ENCODE assay signal across 8 mouse cellular contexts in genomic region chr19:10059911-10060567, GRCm38 (mm10). TPM values are rescaled to one million over a fixed set of nuclear protein-coding genes. Genes with fewer than 3 reads are reported as not detected.
DNase-seq lines count a peak whose midpoint lies in the region; ATAC-seq lines count a peak whose summit lies in the region.

No protein-coding gene starts in this region.

- peaks cover 3% of the 10 kb centered on the region for H3K36me3 ChIP-seq in liver, embryonic 16.5 days (ENCODE audit: control insufficient read depth, insufficient read depth)
- peaks cover 20% of the 10 kb centered on the region for H3K36me3 ChIP-seq in neural tube, embryonic 11.5 days (ENCODE audit: control insufficient read depth, insufficient read depth, low read length)

- H3K9me3 ChIP-seq in liver, embryonic 16.5 days (replicated peaks; ENCODE audit: control insufficient read depth, low read length), result no peaks in the 10 kb centered on the region
- H3K9me3 ChIP-seq in neural tube, embryonic 11.5 days (ENCODE audit: control insufficient read depth, low read length), result no peaks in the 10 kb centered on the region

- peak overlapping the region; percentile 41 for H3K4me2 ChIP-seq in liver, embryonic 16.5 days (ENCODE audit: low read depth, low read length)
- no peak overlapping the region for H3K4me2 ChIP-seq in neural tube, embryonic 11.5 days (ENCODE audit: low read depth)

- H3K9ac ChIP-seq in liver, embryonic 16.5 days (ENCODE audit: low read depth, low read length), result peak overlapping the region; percentile 4; the same call in 1 of the 2 replicates
- H3K9ac ChIP-seq in neural tube, embryonic 11.5 days (ENCODE audit: low read length), result no peak overlapping the region

- peak; percentile 26 to 79 for DNase-seq in urinary bladder, adult 18-20 months (ENCODE audit: low spot score in 2 of 2)
- DNase-seq in urinary bladder, adult 2 months (ENCODE audit: low spot score), result no peak
- DNase-seq in cerebellum, adult 9-10 months, result peak; percentile 61
- peak; percentile 70 for DNase-seq in kidney, adult 9 months
- peak; percentile 49 for DNase-seq in neural tube, embryonic 11.5 days (ENCODE audit: low spot score)
- DNase-seq in gastrocnemius, postnatal 4 days (ENCODE audit: low spot score in 2 of 2), result no peak

- WGBS in liver, embryonic 16.5 days (ENCODE audit: insufficient replicate concordance), result 9% methylated on average over 10 of the region's 10 CpGs
- 54% methylated on average over 10 of the region's 10 CpGs for WGBS in neural tube, embryonic 11.5 days

- peak overlapping the region; percentile 82 for H3K27ac ChIP-seq in liver, embryonic 16.5 days (ENCODE audit: low read length)
- H3K27ac ChIP-seq in neural tube, embryonic 11.5 days (ENCODE audit: low read depth, low read length), result no peak overlapping the region

- ATAC-seq in granulocyte monocyte progenitor cell, adult 5-6 weeks (replicated peaks; ENCODE audit: poor library complexity, severe bottlenecking), result peak; percentile 60
- ATAC-seq in liver, embryonic 16.5 days (ENCODE audit: low read depth), result peak; percentile 75
- ATAC-seq in neural tube, embryonic 11.5 days (ENCODE audit: insufficient read depth, low FRiP score, low TSS enrichment), result peak; percentile 58; the same call in 1 of the 2 replicates

- peak overlapping the region; percentile 8 for H3K4me3 ChIP-seq in liver, embryonic 16.5 days (ENCODE audit: low read depth, low read length)
- H3K4me3 ChIP-seq in neural tube, embryonic 11.5 days (ENCODE audit: low read depth, low read length), result no peak overlapping the region

- peaks cover 20% of the 10 kb centered on the region for H3K4me1 ChIP-seq in liver, embryonic 16.5 days (ENCODE audit: control insufficient read depth, low read depth, low read length)
- H3K4me1 ChIP-seq in neural tube, embryonic 11.5 days (ENCODE audit: control insufficient read depth, insufficient read depth, low read length), result no peaks in the 10 kb centered on the region

- no peaks in the 10 kb centered on the region for H3K27me3 ChIP-seq in liver, embryonic 16.5 days (ENCODE audit: control insufficient read depth, insufficient read depth, low read depth, low read length)
- H3K27me3 ChIP-seq in neural tube, embryonic 11.5 days (ENCODE audit: control insufficient read depth, insufficient read depth, low read length), result no peaks in the 10 kb centered on the region

RNA-seq across cellular contexts. Expression of gene Fads3, which starts 18.7 kb away (rescaled TPM):
- 38.6 and 41.9 TPM in 2 replicates for polyA plus RNA-seq in urinary bladder, adult 2 months (2012; rRNA removed)
- 0.38 and 0.97 TPM in 2 replicates for total RNA-seq in granulocyte monocyte progenitor cell, adult 5-6 weeks (2014; fragmentation: Nextera tagmentation)
- 0.22 and 1.4 TPM in 2 replicates for total RNA-seq in granulocyte monocyte progenitor cell, adult 5-6 weeks (2017)
- 7.3 and 8.6 TPM in 2 replicates for polyA plus RNA-seq in liver, embryonic 16.5 days (2015; fragmentation: Nextera tagmentation; extraction: Ambion mirVana)
- polyA plus RNA-seq in neural tube, embryonic 11.5 days (2014; fragmentation: Nextera tagmentation; extraction: Ambion mirVana), result 6.1 and 6.2 TPM in 2 replicates
- total RNA-seq in gastrocnemius, postnatal 4 days (2021), result 10 to 100 TPM; 16.8 to 28.4 TPM

RNA-seq across cellular contexts. Expression of gene Fads2, which starts 41.5 kb away (rescaled TPM):
- 156 and 173 TPM in 2 replicates for polyA plus RNA-seq in urinary bladder, adult 2 months (2012; rRNA removed)
- total RNA-seq in granulocyte monocyte progenitor cell, adult 5-6 weeks (2014; fragmentation: Nextera tagmentation), result 4.8 and 5.5 TPM in 2 replicates
- 3.7 and 5.4 TPM in 2 replicates for total RNA-seq in granulocyte monocyte progenitor cell, adult 5-6 weeks (2017)
- polyA plus RNA-seq in liver, embryonic 16.5 days (2015; fragmentation: Nextera tagmentation; extraction: Ambion mirVana), result 87.2 and 102 TPM in 2 replicates
- 48.9 and 57.1 TPM in 2 replicates for polyA plus RNA-seq in neural tube, embryonic 11.5 days (2014; fragmentation: Nextera tagmentation; extraction: Ambion mirVana)
- total RNA-seq in gastrocnemius, postnatal 4 days (2021), result 10 to 100 TPM; 26.2 to 27.3 TPM

RNA-seq across cellular contexts. Expression of gene Rab3il1, which starts 58.6 kb away (rescaled TPM):
- 22.0 and 23.6 TPM in 2 replicates for polyA plus RNA-seq in urinary bladder, adult 2 months (2012; rRNA removed)
- total RNA-seq in granulocyte monocyte progenitor cell, adult 5-6 weeks (2014; fragmentation: Nextera tagmentation), result 3.7 and 8.2 TPM in 2 replicates
- total RNA-seq in granulocyte monocyte progenitor cell, adult 5-6 weeks (2017), result 1.9 and 2.8 TPM in 2 replicates
- 236 and 248 TPM in 2 replicates for polyA plus RNA-seq in liver, embryonic 16.5 days (2015; fragmentation: Nextera tagmentation; extraction: Ambion mirVana)
- 42.6 and 43.0 TPM in 2 replicates for polyA plus RNA-seq in neural tube, embryonic 11.5 days (2014; fragmentation: Nextera tagmentation; extraction: Ambion mirVana)
- 10 to 100 TPM; 24.2 to 26.1 TPM for total RNA-seq in gastrocnemius, postnatal 4 days (2021)

RNA-seq across cellular contexts. Expression of gene Best1, which starts 58.6 kb away (rescaled TPM):
- polyA plus RNA-seq in urinary bladder, adult 2 months (2012; rRNA removed), result 3.8 and 4.2 TPM in 2 replicates
- total RNA-seq in granulocyte monocyte progenitor cell, adult 5-6 weeks (2014; fragmentation: Nextera tagmentation), result not detected in 2 replicates
- total RNA-seq in granulocyte monocyte progenitor cell, adult 5-6 weeks (2017), result 0.09 TPM in 1 of 2 replicates, not detected in the other
- 0.13 and 0.14 TPM in 2 replicates for polyA plus RNA-seq in liver, embryonic 16.5 days (2015; fragmentation: Nextera tagmentation; extraction: Ambion mirVana)
- polyA plus RNA-seq in neural tube, embryonic 11.5 days (2014; fragmentation: Nextera tagmentation; extraction: Ambion mirVana), result 1.0 and 1.5 TPM in 2 replicates
- total RNA-seq in gastrocnemius, postnatal 4 days (2021), result 1 to 10 TPM; 1.2 to 1.5 TPM

Comparison
In these comparisons a context has a peak if more than half of its experiments do, and no peak if none do; other contexts are left out.
1. DNase-seq: peak in urinary bladder, adult 18-20 months (2 of 2), cerebellum, adult 9-10 months (single experiment), kidney, adult 9 months (single experiment) and neural tube, embryonic 11.5 days (single experiment); none in urinary bladder, adult 2 months (single experiment) and gastrocnemius, postnatal 4 days (0 of 2).
2. Peak in every context shown above with its lines, with median percentiles within 50 percentile points of each other: ATAC-seq.